Mouse (Mus musculus): Measurements from ENCODE around the gene Hilpda. TPM values are rescaled to one million over a fixed set of nuclear protein-coding genes. Genes with fewer than 3 reads are reported as not detected.
A peak's percentile ranks its signal among the peaks of the same experiment; 100 is the strongest.

Gene Hilpda
- polyA plus RNA-seq, 2 experiments: 11.4 to 14.7 TPM

DNA sequence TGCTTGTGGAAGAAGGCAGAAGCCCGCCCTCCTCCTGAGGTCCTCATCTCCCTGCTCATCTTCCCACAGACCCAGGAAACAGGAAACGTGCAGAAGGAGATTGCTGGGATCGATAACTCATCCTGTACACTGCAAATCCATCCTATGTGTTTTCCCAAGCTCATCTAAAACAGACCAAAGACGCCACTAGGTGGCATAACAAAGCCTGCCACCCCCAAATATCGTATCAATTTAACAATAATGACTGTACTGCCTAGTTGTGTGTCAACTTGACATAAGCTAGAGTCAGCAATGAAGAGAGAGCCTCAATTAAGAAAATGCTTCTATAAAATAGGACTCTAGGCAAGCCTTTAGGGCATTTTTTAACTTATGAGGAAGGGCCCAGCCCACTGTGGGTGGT lies 31.4 kb downstream of the Hilpda start:
- ATAC-seq (ENCODE audit: insufficient read depth) (no peak), DNase-seq (ENCODE audit: low read depth in 3 of 3, low spot score in 3 of 3) (no peak)
- Histone ChIP-seq H3K4me3 (ENCODE audit: insufficient read depth in 1 of 2, low read depth in 2 of 2, low read length in 2 of 2) (no peak overlapping the region), H3K4me1 (replicated peaks; ENCODE audit: control insufficient read depth in 2 of 2, insufficient read depth in 2 of 2, low read length in 1 of 2) (no peaks in the 10 kb centered on the region), H3K4me2 (ENCODE audit: low read depth) (no peak overlapping the region), H3K27ac (no peak overlapping the region), H3K9me3 (ENCODE audit: control insufficient read depth, low read length) (no peaks in the 10 kb centered on the region), H3K27me3 (ENCODE audit: control insufficient read depth, insufficient read depth, low read length) (no peaks in the 10 kb centered on the region), H3K9ac (replicated peaks) (no peak overlapping the region), H3K36me3 (replicated peaks; ENCODE audit: control insufficient read depth, insufficient read depth, low read depth) (no peaks in the 10 kb centered on the region)
- 33% methylated on average over 5 of the region's 5 CpGs for WGBS (ENCODE audit: insufficient replicate concordance)
- TF ChIP-seq CTCF (IDR thresholded peaks at IDR 0.05; ENCODE audit: low read depth): 0 out of 2 replicates have a peak, but pooled peaks have one; percentile 5
- TF ChIP-seq EP300 (IDR thresholded peaks at IDR 0.05; ENCODE audit: low read depth): no peak

DNA sequence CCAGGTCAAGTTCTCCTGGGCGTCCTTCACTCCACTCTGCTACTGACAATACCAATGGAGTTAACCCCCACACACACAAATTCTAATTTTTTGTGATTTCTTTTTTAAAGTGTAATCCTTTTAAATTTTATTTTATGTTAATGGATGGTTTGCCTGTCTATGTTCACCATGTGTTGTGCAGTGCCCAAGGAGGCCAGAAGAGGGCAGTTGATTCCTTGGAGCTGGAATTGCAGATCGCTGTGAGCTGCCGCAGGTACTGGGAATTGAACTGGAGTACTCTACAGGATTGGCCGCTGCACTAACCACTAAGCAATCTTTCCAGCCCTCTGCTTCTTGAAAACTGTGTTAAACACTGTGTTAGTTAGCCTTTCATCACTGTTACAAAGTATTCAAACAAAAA lies 33.2 kb downstream of the Hilpda start:
- Histone ChIP-seq H3K4me1 (replicated peaks; ENCODE audit: control insufficient read depth in 2 of 2, insufficient read depth in 2 of 2, low read length in 1 of 2) (no peaks in the 10 kb centered on the region), H3K27ac (no peak overlapping the region), H3K4me3 (ENCODE audit: insufficient read depth in 1 of 2, low read depth in 2 of 2, low read length in 2 of 2) (no peak overlapping the region), H3K9ac (replicated peaks) (no peak overlapping the region), H3K4me2 (ENCODE audit: low read depth) (no peak overlapping the region), H3K36me3 (replicated peaks; ENCODE audit: control insufficient read depth, insufficient read depth, low read depth) (no peaks in the 10 kb centered on the region), H3K9me3 (ENCODE audit: control insufficient read depth, low read length) (no peaks in the 10 kb centered on the region), H3K27me3 (ENCODE audit: control insufficient read depth, insufficient read depth, low read length) (no peaks in the 10 kb centered on the region)
- DNase-seq (ENCODE audit: low read depth in 3 of 3, low spot score in 3 of 3): no peak
- ATAC-seq (ENCODE audit: insufficient read depth): no peak
- 80% methylated on average over 4 of the region's 4 CpGs for WGBS (ENCODE audit: insufficient replicate concordance)
- TF ChIP-seq EP300 (IDR thresholded peaks at IDR 0.05; ENCODE audit: low read depth) (no peak), CTCF (IDR thresholded peaks at IDR 0.05; ENCODE audit: low read depth) (peak; percentile 14; the same call in 1 of the 2 replicates)

DNA sequence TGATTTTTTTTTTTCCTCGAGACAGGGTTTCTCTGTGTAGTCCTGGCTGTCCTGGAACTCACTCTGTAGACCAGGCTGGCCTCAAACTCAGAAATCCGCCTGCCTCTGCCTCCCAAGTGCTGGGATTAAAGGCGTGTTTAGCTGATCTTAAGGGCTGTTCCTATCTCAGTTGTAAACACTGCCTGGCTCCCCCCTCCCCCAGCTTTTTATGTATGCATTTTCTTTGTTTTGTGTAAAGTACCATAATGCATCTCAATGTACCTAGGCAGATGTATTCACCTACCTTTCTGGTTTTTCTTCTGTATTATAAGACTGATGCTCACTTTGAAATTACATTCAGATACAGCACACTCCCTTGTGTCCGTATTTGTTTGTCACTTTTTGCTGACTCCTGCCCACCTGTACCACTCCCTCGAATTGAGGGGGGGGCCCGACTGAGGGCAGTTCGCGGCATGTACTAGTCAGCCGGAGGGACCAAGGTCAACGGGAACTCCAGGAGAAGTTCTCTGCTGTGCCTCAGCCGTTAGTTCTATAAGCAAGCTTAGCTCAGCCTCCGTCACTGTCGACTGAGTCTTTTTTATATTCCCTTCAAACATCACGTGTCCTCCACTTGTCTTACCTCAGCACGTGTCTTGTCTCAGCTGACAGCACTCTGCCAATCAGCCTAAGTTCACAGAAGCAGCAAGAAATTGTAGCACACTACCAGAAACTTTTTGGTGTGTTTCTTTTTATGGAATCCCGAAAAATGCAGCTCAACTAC lies 36.7 kb downstream of the Hilpda start:
- DNase-seq (ENCODE audit: low read depth in 3 of 3, low spot score in 3 of 3) (no peak), ATAC-seq (ENCODE audit: insufficient read depth) (no peak)
- H3K9me3 ChIP-seq (ENCODE audit: control insufficient read depth, low read length): no peaks in the 10 kb centered on the region
- H3K27ac ChIP-seq: no peak overlapping the region
- H3K4me2 ChIP-seq (ENCODE audit: low read depth): no peak overlapping the region
- H3K27me3 ChIP-seq (ENCODE audit: control insufficient read depth, insufficient read depth, low read length): no peaks in the 10 kb centered on the region
- H3K4me1 ChIP-seq (replicated peaks; ENCODE audit: control insufficient read depth in 2 of 2, insufficient read depth in 2 of 2, low read length in 1 of 2): no peaks in the 10 kb centered on the region
- no peak overlapping the region for H3K9ac ChIP-seq (replicated peaks)
- no peaks in the 10 kb centered on the region for H3K36me3 ChIP-seq (replicated peaks; ENCODE audit: control insufficient read depth, insufficient read depth, low read depth)
- no peak overlapping the region for H3K4me3 ChIP-seq (ENCODE audit: insufficient read depth in 1 of 2, low read depth in 2 of 2, low read length in 2 of 2)
- TF ChIP-seq EP300 (IDR thresholded peaks at IDR 0.05; ENCODE audit: low read depth): no peak
- 66% methylated on average over 16 of the region's 16 CpGs for WGBS (ENCODE audit: insufficient replicate concordance)

DNA sequence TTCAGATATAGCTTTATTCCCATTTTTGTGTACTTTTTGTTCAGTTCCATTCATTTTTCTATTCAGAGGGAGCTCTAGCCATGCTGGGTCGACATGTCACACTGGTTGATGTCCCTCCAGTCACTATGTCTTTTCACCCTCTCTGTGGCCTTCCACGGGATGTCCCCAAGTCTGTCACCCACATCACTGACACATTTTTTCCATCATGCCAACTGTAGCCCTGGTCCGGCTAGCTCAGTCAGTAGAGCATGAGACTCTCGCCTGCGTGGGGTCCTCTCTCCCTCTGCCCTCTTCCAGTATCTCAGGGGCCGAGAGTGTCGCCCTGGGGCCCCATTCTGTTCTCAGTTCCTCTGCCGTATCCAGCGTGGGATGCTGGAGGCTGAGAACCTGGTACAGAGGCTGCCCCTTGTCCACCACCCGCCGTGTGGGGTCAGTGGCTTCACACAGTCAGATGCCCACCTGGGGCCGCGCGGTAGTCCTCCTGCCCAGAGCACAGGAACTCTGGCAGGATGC lies 41.5 kb downstream of the Hilpda start:
- 57% methylated on average over 14 of the region's 14 CpGs for WGBS (ENCODE audit: insufficient replicate concordance)
- ATAC-seq (ENCODE audit: insufficient read depth) (no peak), DNase-seq (ENCODE audit: low read depth in 3 of 3, low spot score in 3 of 3) (no peak)
- Histone ChIP-seq H3K4me1 (replicated peaks; ENCODE audit: control insufficient read depth in 2 of 2, insufficient read depth in 2 of 2, low read length in 1 of 2) (no peaks in the 10 kb centered on the region), H3K27me3 (ENCODE audit: control insufficient read depth, insufficient read depth, low read length) (no peaks in the 10 kb centered on the region), H3K9me3 (ENCODE audit: control insufficient read depth, low read length) (no peaks in the 10 kb centered on the region), H3K4me3 (ENCODE audit: insufficient read depth in 1 of 2, low read depth in 2 of 2, low read length in 2 of 2) (no peak overlapping the region), H3K27ac (no peak overlapping the region), H3K4me2 (ENCODE audit: low read depth) (no peak overlapping the region), H3K36me3 (replicated peaks; ENCODE audit: control insufficient read depth, insufficient read depth, low read depth) (no peaks in the 10 kb centered on the region), H3K9ac (replicated peaks) (no peak overlapping the region)
- TF ChIP-seq CTCF (IDR thresholded peaks at IDR 0.05; ENCODE audit: low read depth): no peak
- no peak for TF ChIP-seq EP300 (IDR thresholded peaks at IDR 0.05; ENCODE audit: low read depth)

DNA sequence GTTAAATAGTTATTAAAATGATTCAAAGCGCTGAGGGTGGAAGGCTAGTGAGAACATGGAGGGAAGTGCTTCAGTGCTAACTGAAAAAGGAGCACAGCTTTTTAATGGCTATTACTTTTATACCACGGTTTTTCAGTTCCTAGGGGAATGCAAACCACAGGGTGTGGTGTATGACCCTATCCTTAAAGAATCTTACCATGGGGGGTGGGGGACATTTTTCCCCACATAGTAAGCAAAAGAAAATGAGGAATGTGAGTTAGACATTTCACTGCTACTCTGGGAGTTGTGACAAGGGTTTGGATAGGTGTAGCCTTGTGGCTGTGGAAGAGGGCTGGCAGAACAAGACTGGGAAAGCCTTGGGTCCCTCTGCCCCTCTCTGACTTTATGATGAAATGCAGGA lies 45.0 kb downstream of the Hilpda start:
- Histone ChIP-seq H3K27ac (no peak overlapping the region), H3K36me3 (replicated peaks; ENCODE audit: control insufficient read depth, insufficient read depth, low read depth) (no peaks in the 10 kb centered on the region), H3K4me3 (ENCODE audit: insufficient read depth in 1 of 2, low read depth in 2 of 2, low read length in 2 of 2) (no peak overlapping the region), H3K4me2 (ENCODE audit: low read depth) (no peak overlapping the region), H3K4me1 (replicated peaks; ENCODE audit: control insufficient read depth in 2 of 2, insufficient read depth in 2 of 2, low read length in 1 of 2) (no peaks in the 10 kb centered on the region), H3K9me3 (ENCODE audit: control insufficient read depth, low read length) (no peaks in the 10 kb centered on the region), H3K9ac (replicated peaks) (no peak overlapping the region), H3K27me3 (ENCODE audit: control insufficient read depth, insufficient read depth, low read length) (no peaks in the 10 kb centered on the region)
- ATAC-seq (ENCODE audit: insufficient read depth) (no peak), DNase-seq (ENCODE audit: low read depth in 3 of 3, low spot score in 3 of 3) (no peak)
- 53% methylated on average over 2 of the region's 2 CpGs for WGBS (ENCODE audit: insufficient replicate concordance)
- TF ChIP-seq EP300 (IDR thresholded peaks at IDR 0.05; ENCODE audit: low read depth) (no peak), CTCF (IDR thresholded peaks at IDR 0.05; ENCODE audit: low read depth) (no peak)
